Mouse (Mus musculus): ENCODE results near the gene Zpr1.

- TF ChIP-seq POLR2A (IDR thresholded peaks at IDR 0.05; ENCODE audit: control insufficient read depth, extremely low read depth, insufficient read depth, low read length, poor library complexity), result no peak
- TF ChIP-seq CTCF (IDR thresholded peaks at IDR 0.05; ENCODE audit: borderline replicate concordance, control insufficient read depth, extremely low read depth, insufficient read depth, low read length, poor library complexity), result no peak
Observed at GRCm38 (mm10) chr9:46331301-46331700, 58.4 kb downstream of the Zpr1 start.
